Mouse (Mus musculus) thymus, postnatal 0 days (tissue): ENCODE data around the gene Tefm. TPM values are rescaled to one million over a fixed set of nuclear protein-coding genes. Genes with fewer than 3 reads are reported as not detected.
A peak's percentile ranks its signal among the peaks of the same experiment; 100 is the strongest.

Source experiments
- DNase-seq: peaks from one replicate; pipeline ENCODE4 v3.0.0-alpha.2; 2015; ENCODE audit warnings: low spot score
- polyA plus RNA-seq: library from polyadenylated mRNA; unstranded; fragments of >200 nt; fragmentation: Nextera tagmentation; extraction: Ambion mirVana; gene quantifications from 2 replicates; pipeline ENCODE4 v1.2.1, GENCODE M21; 2015

Tefm gene
- polyA plus RNA-seq, 1 experiment from 2014 or later: 39.2 TPM

GRCm38 (mm10) chr11:80098444-80099056 lies 43.4 kb downstream of the Tefm start:
- DNase-seq: no peak

- no peak for DNase-seq
These were observed 51.3 kb downstream of the Tefm start for GRCm38 (mm10) chr11:80090555-80091164.

DNA sequence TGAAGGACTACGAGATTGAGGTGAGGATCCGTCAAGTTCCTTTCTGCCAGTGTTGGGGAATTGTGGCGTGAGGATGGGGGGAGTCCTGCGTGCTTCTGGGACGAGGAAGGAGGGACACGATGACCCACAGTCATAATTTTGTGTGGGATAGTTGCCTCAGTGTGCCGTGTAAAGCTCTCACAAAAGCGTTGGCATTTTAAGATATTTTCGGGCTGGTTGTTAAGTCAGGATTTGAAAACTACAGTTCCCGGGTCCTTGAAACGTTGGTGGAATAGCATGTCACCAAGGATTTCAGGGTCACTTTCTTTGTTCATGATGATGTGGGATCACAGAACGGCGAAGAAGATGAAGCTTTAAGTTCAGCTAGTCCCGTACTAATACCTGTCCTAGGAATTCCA lies 52.2 kb downstream of the Tefm start:
- no peak for DNase-seq

DNA sequence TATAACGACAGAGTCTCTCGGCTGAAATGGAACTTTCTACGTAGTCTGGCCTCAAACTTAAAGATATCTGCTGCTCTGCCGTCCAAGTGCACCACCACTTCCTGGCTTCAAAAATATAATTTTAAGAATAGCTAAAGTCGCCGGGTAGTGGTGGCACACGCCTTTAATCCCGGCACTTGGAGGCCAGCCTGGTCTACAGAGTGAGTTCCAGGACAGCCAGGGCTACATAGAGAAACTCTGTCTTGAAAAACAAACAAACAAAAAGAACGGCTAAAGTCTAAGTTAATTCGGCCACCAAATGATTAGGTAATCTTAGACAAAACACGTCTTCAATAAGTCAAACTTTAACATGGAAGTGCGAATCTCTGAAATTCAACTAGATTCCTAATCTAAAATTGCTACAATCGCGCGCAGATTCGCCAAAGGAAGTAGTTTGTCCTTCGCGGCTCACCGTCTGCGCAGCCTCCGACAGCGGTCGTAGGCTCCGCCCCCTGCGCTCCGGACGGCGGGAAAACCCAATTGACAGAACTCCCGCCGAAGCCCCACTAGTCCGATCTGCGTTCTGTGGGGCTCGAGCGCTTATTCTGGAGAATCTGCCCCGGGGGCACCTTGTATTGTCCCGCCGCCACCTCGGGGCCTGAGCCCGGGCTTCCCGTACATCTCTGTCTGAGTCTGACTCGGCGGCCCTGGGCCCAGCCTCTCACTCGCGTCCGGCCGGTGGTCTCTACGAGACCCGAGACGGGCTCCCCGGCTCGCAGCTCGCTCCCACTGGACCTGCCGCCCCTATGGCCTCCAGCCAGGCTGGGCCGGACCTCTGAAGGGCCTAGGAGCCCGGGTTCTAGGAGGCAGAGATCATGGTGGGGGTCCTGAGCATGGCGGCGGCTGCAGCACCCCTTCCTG lies 52.8 kb downstream of the Tefm start, which contains the start of gene Atad5:
Gene Atad5, plus strand, starts transcription at position 484 of the 900 bp plus-strand sequence.
- DNase-seq: peak; percentile 87

DNA sequence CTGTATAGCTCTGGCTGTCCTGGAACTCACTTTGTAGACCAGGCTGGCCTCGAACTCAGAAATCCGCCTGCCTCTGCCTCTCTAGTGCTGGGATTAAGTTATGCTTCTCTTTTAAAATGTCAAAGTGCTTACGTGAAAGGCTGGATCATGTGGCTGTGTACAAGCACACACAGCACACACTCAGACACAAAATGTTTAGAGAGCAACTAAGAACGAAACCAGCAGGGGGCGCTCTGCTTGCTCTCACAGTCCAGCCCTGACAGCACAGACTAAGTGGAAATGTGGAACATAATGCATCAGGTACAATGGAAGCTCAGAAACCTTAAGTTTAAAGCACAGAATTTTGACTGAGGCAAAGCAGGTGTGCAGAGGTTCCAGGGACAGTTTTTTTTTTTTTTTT lies 55.1 kb downstream of the Tefm start:
- DNase-seq: peak; percentile 91

Other genes with a start within 250 kb of the Tefm start
- gene Utp6, start 179.8 kb downstream of the Tefm start, polyA plus RNA-seq: 58.3 and 60.7 TPM in 2 replicates
- gene Suz12, start 149.1 kb downstream of the Tefm start, polyA plus RNA-seq: 33.4 and 44.3 TPM in 2 replicates
- gene Crlf3, start 61.2 kb downstream of the Tefm start, polyA plus RNA-seq: 110 and 116 TPM in 2 replicates
- gene Atad5, start 52.8 kb downstream of the Tefm start, polyA plus RNA-seq: 14.9 and 15.7 TPM in 2 replicates
- 3.2 and 4.1 TPM in 2 replicates for gene Adap2, start 11.9 kb upstream of the Tefm start, polyA plus RNA-seq
- gene Rnf135, start 41.7 kb upstream of the Tefm start, polyA plus RNA-seq: 7.7 and 8.2 TPM in 2 replicates
- 40.3 and 42.8 TPM in 2 replicates for gene Rhot1, start 66.8 kb upstream of the Tefm start, polyA plus RNA-seq
- gene Rhbdl3, start 158.7 kb upstream of the Tefm start, polyA plus RNA-seq: 6.3 and 6.8 TPM in 2 replicates
- gene 5730455P16Rik, start 235.9 kb upstream of the Tefm start, polyA plus RNA-seq: 12.6 and 18.0 TPM in 2 replicates
- 230 and 243 TPM in 2 replicates for gene Zfp207, start 241.1 kb upstream of the Tefm start, polyA plus RNA-seq